Mouse (Mus musculus) CH12.LX (cell line): ENCODE results near the gene Fbxo36.

Source experiments
- CTCF ChIP-seq, 2 experiments: IDR thresholded peaks in 1 of 2; conservative IDR thresholded peaks in 1 of 2; 2 replicates each; pipeline ENCODE4 v1.5.1; 2011 to 2012; ENCODE audit warnings: low read depth in 2 of 2, low read length in 2 of 2, improper control_type of control experiment in 1 of 2, inconsistent platforms in 1 of 2, mild to moderate bottlenecking in 1 of 2, moderate library complexity in 1 of 2
- EP300 ChIP-seq: IDR thresholded peaks from 2 replicates; pipeline ENCODE4 v1.6.1; 2011; ENCODE audit warnings: low read length, improper control_type of control experiment
- HCFC1 ChIP-seq: IDR thresholded peaks from 2 replicates; pipeline ENCODE4 v1.6.1; 2012; ENCODE audit warnings: low read depth, mild to moderate bottlenecking, inconsistent platforms, low read length, improper control_type of control experiment
- IRF4 ChIP-seq: IDR thresholded peaks from 2 replicates; pipeline ENCODE4 v1.6.1; 2014; ENCODE audit warnings: low read depth, mild to moderate bottlenecking, inconsistent platforms, low read length, improper control_type of control experiment
- MYC ChIP-seq: IDR thresholded peaks from 2 replicates; pipeline ENCODE4 v1.6.1; 2011; ENCODE audit warnings: low read depth, mild to moderate bottlenecking, improper control_type of control experiment, low read length
- NELFE ChIP-seq: IDR thresholded peaks from 2 replicates; pipeline ENCODE4 v1.6.1; 2011; ENCODE audit warnings: low read depth, low read length, improper control_type of control experiment
- POLR2AphosphoS2 ChIP-seq: IDR thresholded peaks from 2 replicates; pipeline ENCODE4 v1.6.1; 2011; ENCODE audit warnings: low read depth, low read length, improper control_type of control experiment
- TBP ChIP-seq: conservative IDR thresholded peaks from 2 replicates; pipeline ENCODE4 v1.6.1; 2011; ENCODE audit warnings: low read depth, low read length, improper control_type of control experiment
- ZNF384 ChIP-seq: IDR thresholded peaks from 2 replicates; pipeline ENCODE4 v1.6.1; 2012; ENCODE audit warnings: low read depth, low read length, improper control_type of control experiment, inconsistent platforms

DNA sequence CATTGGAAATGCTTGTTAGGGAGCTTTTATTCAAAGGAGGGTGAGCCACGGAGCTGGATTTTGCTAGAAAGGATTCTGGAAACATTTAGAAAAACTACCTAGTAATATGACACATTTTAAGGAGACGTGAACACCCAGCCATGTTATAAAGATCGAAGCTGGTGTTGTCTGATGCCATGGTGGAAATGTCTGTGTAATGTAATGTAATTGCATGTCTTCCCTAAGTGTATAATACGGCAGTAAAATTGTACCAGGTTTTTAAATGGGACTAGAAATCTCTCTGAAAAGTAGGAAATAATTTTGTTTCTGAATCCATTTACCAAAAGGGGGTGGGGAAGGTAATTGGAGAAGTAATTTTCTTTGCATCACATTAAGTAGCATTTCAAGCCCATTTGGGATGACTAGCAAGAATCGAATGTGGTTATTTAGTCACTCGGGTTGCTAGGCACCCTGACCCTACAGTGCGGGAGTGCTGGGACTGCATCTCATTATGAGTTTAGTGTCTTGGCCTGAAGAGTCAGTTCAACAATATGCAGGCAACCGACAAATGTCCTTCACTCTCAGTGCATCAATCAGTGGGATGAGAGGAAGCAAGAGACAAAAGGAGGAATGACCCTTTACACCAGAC lies 70.7 kb downstream of the Fbxo36 start:
- TF ChIP-seq CTCF (conservative IDR thresholded peaks at IDR 0.05 in 1 of 2, IDR thresholded peaks at IDR 0.05 in 1 of 2; ENCODE audit: low read depth in 2 of 2, low read length in 2 of 2) = no peak
- TF ChIP-seq IRF4 = no peak
- TF ChIP-seq EP300 = no peak
- TF ChIP-seq POLR2AphosphoS2 = no peak
- no peak for TF ChIP-seq ZNF384
- TF ChIP-seq MYC = no peak
- TF ChIP-seq NELFE = no peak
- TF ChIP-seq TBP = no peak
- TF ChIP-seq HCFC1 = no peak
